Mouse (Mus musculus) midbrain, embryonic 12.5 days (tissue): ENCODE results near the gene Snapc5. TPM values are rescaled to one million over a fixed set of nuclear protein-coding genes. Genes with fewer than 3 reads are reported as not detected.
A peak's percentile ranks its signal among the peaks of the same experiment; 100 is the strongest.
"Not testable (repeated sequence)": the region's sequence is repeated elsewhere in the genome, so short reads cannot be mapped to it uniquely, and the experiment has no call there.

Experiments used
- ATAC-seq: fragments of 200-750 bp; cut with Nextera tagmentation; 2 replicates; pipeline ENCODE4 v1.8.0; 2017; ENCODE audit warnings: low read depth, moderate TSS enrichment, moderate library complexity; ENCODE audit not compliant: low FRiP score
- H3K27ac ChIP-seq: fragments of 300-500 bp; sonication (generic); replicated peaks from 2 replicates; pipeline ENCODE4 v1.5.1; 2016; ENCODE audit warnings: mild to moderate bottlenecking
- H3K27me3 ChIP-seq: fragments of 300-500 bp; sonication (generic); 2 replicates; pipeline ENCODE4 v1.6.1; 2016; ENCODE audit warnings: mild to moderate bottlenecking
- H3K36me3 ChIP-seq: fragments of 300-500 bp; sonication (generic); 2 replicates; pipeline ENCODE4 v1.6.1; 2016
- H3K4me1 ChIP-seq: fragments of 300-500 bp; sonication (generic); 2 replicates; pipeline ENCODE4 v1.6.1; 2016
- H3K4me2 ChIP-seq: fragments of 300-500 bp; sonication (generic); replicated peaks from 2 replicates; pipeline ENCODE4 v1.6.1; 2016; ENCODE audit warnings: mild to moderate bottlenecking, moderate library complexity
- H3K4me3 ChIP-seq: fragments of 300-500 bp; sonication (generic); 2 replicates; pipeline ENCODE4 v1.5.1; 2016; ENCODE audit warnings: mild to moderate bottlenecking
- H3K9ac ChIP-seq: fragments of 300-500 bp; sonication (generic); replicated peaks from 2 replicates; pipeline ENCODE4 v1.6.1; 2016; ENCODE audit warnings: mild to moderate bottlenecking, moderate library complexity
- H3K9me3 ChIP-seq: fragments of 300-500 bp; sonication (generic); 2 replicates; pipeline ENCODE4 v1.6.1; 2016; ENCODE audit warnings: mild to moderate bottlenecking
- WGBS: fragments of 180-500 bp; shearing (Covaris S2); methylation state at CpG from one replicate; pipeline ENCODE4 v1.1.7; 2016; 5-methylcytosine and 5-hydroxymethylcytosine counted together
- polyA plus RNA-seq: library from polyadenylated mRNA; unstranded; fragments of >200 nt; fragmentation: Nextera tagmentation; extraction: Ambion mirVana; gene quantifications from 2 replicates; pipeline ENCODE4 v1.2.1, GENCODE M21; 2016

The Snapc5 gene
- polyA plus RNA-seq: 34.5 and 35.4 TPM in 2 replicates

DNA sequence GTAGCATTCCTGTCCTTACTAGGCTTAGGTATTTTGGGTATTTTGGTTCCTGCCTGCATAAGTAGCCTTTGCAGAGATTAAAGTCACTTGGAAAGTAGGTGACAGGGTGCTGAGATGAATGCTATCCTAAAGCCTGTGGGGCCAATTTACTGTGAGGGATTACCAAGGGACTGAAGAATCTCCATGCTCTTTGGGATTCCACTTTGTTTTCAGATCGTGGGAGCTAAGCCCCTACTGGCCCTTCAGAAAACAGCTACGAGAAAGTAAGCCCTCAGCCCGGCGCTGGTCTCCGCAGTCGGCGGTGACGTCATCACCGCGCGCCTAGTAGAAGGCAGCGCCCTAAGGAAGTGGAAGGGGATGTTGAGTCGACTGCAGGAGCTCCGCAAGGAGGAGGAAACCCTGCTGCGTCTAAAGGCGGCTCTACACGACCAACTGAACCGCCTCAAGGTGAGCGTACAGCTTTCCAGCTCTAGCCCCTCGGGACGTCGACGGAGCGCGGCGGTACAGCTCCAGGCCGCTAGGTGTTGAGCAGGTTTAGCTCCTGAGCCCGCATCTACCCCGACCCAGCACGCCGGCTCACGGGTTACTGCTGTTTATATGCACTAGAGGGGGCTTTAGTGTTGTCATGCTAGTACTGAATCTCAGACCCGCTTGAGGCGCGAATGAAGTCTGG is at the start of gene Snapc5:
Gene Snapc5, plus strand, starts transcription at position 301 of the 673 bp plus-strand sequence.
- peak; percentile 97 for ATAC-seq
- Histone ChIP-seq H3K9ac (peak within 1 kb of the TSS; percentile 71), H3K27me3 (no peaks in the 10 kb centered on the region), H3K27ac (peak within 1 kb of the TSS; percentile 73), H3K4me2 (peak within 1 kb of the TSS; percentile 65), H3K9me3 (no peaks in the 10 kb centered on the region), H3K4me3 (peak within 1 kb of the TSS; percentile 73), H3K36me3 (peaks cover 73% of the 10 kb centered on the region), H3K4me1 (peaks cover 10% of the 10 kb centered on the region)
- WGBS: under 1% methylated on average over 35 of the region's 35 CpGs

DNA sequence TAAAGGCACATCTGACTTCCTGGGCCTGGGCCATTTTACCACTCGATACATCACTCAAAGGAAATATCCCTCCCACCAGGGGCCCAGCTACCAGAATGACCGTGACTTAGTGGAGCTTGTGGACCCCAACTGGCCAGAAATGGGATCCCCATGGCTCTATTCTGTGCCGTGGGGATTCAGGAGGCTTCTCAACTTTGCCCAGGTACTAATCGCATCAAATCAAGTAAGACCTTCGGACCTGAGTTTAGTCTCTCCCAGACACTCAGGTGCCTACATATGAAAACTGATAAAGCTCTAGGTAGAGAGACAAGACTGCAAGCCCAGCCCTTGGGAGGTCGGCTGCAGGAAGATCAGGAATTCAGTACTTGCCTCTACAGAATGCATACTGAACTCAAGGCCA is 47.5 kb upstream of the Snapc5 start:
- Histone ChIP-seq H3K4me3 (no peak overlapping the region), H3K27me3 (no peaks in the 10 kb centered on the region), H3K4me1 (no peaks in the 10 kb centered on the region), H3K4me2 (no peak overlapping the region), H3K27ac (no peak overlapping the region), H3K9me3 (no peaks in the 10 kb centered on the region), H3K36me3 (peaks cover 6% of the 10 kb centered on the region; the same call in 1 of the 2 replicates), H3K9ac (no peak overlapping the region)
- WGBS: 80% methylated on average over 6 of the region's 6 CpGs
- no peak for ATAC-seq

DNA sequence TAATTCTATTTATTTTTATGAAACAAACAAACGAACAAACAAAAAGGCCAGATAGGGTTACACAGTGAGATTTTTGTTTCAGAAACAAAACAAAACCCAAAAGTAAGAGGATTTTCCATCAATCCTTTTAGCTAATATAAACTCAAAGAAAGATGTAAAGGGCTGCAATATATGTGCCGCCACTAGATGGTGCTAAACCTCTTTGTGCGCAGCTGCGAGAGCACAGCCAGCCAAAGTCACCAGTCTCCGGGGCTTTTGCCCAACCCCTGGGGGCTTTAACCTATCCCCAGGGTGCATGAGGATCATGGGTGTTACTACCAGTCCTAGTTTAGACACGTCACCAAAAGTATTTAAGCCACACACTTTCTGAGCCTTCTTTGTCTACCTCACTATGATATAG is 40.2 kb upstream of the Snapc5 start:
- not testable (repeated sequence) for H3K27ac ChIP-seq, H3K4me3 ChIP-seq, H3K9ac ChIP-seq, ATAC-seq, H3K9me3 ChIP-seq, H3K27me3 ChIP-seq, H3K4me2 ChIP-seq, H3K4me1 ChIP-seq
- WGBS: 8% methylated on average over 6 of the region's 6 CpGs
- H3K36me3 ChIP-seq: peaks cover 24% of the 10 kb centered on the region

DNA sequence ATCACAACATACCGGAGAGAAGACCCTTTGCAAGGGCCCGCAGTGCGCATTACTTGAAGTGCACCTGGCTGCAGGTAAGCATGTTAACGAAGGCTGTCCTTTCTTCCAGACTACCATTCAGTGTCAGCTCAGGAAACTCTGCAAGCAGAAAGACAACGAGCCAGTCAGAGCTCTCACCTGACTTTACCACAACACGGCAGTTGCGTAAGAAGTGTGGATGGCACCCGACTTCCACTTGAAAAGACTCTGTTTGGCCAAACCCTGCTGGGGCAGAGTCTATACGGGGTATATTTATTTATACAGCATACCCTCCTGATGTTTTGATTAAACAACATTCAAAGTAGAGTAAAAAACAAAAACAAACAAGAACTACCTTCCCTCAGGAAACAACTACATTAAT is 39.2 kb upstream of the Snapc5 start:
- Histone ChIP-seq H3K36me3 (peaks cover 30% of the 10 kb centered on the region), H3K27me3 (no peaks in the 10 kb centered on the region), H3K4me3 (no peak overlapping the region), H3K4me1 (no peaks in the 10 kb centered on the region), H3K9me3 (no peaks in the 10 kb centered on the region), H3K9ac (no peak overlapping the region), H3K27ac (no peak overlapping the region), H3K4me2 (no peak overlapping the region)
- no peak for ATAC-seq
- WGBS: 92% methylated on average over 9 of the region's 9 CpGs

DNA sequence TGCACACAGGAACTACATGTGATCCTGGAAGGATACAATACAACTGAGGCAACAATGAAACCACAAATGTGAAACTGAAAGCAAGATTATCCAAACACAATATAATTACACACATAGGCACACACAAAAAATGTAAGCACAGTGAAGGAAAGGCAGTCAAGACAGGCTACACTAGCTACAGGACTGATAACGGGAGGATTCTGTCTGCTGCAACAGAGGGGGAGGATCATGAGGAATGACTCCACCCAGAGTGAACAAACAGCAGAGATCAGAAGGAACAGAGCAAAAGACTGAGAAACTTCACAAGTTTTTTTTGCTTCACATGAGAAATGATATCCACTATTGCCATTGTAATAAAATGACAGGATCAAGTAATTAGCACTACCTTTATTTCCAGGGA is 22.4 kb upstream of the Snapc5 start:
- Histone ChIP-seq H3K4me1 (no peaks in the 10 kb centered on the region), H3K27ac (no peak overlapping the region), H3K4me2 (no peak overlapping the region), H3K9me3 (no peaks in the 10 kb centered on the region), H3K36me3 (peaks cover 54% of the 10 kb centered on the region), H3K9ac (no peak overlapping the region), H3K4me3 (no peak overlapping the region), H3K27me3 (no peaks in the 10 kb centered on the region)
- WGBS: 100% methylated on average over 1 of the region's 1 CpGs
- ATAC-seq: no peak

DNA sequence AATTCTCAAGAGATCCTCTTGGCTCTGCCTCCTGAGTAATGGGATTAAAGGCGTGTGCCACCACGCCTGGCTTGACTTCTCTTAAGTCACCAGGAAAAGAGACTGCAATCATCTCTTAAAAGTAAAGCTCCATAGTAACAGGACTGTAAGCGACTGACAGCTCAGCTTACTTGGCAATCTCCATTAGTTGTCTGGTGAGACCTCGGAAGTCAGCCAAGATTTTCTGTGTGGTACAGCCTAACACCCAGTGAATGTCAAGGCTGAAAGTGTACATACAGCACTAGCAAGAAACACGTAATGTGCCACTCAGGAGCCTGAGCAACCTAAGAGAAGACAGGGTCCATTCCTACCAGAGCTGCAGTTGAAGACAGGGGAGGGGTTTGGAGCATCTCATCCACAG is 18.6 kb upstream of the Snapc5 start:
- Histone ChIP-seq H3K4me2 (no peak overlapping the region), H3K9ac (no peak overlapping the region), H3K27me3 (no peaks in the 10 kb centered on the region), H3K9me3 (no peaks in the 10 kb centered on the region), H3K36me3 (peaks cover 45% of the 10 kb centered on the region), H3K4me1 (no peaks in the 10 kb centered on the region), H3K27ac (no peak overlapping the region), H3K4me3 (no peak overlapping the region)
- no peak for ATAC-seq
- WGBS: 90% methylated on average over 5 of the region's 5 CpGs

DNA sequence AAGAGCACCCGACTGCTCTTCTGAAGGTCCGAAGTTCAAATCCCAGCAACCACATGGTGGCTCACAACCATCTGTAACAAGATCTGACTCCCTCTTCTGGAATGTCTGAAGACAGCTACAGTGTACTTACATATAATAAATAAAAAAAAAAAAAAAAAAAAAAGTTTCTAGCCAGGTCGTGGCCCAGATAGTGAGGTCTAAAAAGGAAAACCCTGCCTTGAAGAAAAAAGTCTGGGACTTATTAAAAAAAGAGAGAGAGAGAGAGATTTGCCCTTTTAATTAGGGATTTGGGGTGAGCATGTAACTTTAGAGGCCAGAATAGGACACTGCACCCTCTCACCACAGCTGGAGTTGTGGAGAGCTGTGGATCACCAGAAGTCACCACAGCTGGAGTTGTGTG is 9.1 kb upstream of the Snapc5 start:
- H3K9me3 ChIP-seq, H3K9ac ChIP-seq, H3K27ac ChIP-seq, H3K4me2 ChIP-seq, H3K36me3 ChIP-seq, H3K4me3 ChIP-seq, ATAC-seq, H3K27me3 ChIP-seq: not testable (repeated sequence)
- peaks cover 10% of the 10 kb centered on the region for H3K4me1 ChIP-seq
- 95% methylated on average over 3 of the region's 3 CpGs for WGBS

DNA sequence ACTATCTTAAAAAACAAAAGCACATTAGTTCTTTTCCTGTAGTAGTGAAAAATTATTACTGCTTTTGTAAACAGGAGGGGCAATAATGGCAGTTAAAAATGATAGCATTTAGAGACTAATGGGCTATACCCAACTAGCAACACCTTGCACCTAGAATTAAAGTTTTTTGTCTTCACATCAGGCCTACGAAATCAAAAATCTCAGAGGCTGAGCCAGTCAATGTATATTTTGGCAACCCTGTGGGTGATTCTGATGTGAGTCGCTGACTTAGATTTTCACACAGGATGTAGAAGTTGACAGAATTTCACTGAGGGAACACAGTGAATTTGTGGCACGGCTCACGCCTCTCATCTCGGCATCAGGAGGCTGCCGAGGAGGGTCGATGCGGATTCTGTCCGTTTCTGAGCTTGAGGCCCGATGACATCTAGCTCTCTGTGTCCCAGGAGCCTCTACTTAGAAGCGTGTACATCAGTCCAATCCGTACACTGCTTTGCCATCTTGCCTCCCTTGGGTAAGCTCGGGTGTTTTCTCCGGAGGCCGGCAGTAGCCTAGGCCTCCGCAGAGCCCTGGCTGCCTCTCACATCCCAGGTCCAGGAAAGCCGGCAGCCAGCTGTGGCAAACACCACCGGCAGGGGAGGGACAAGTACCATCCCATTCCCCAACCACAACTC is 6.8 kb upstream of the Snapc5 start:
- Histone ChIP-seq H3K4me2 (peak overlapping the region; percentile 86), H3K36me3 (peaks cover 26% of the 10 kb centered on the region), H3K9ac (peak overlapping the region; percentile 83), H3K27ac (peak overlapping the region; percentile 88), H3K4me1 (peaks cover 10% of the 10 kb centered on the region), H3K27me3 (no peaks in the 10 kb centered on the region), H3K4me3 (peak overlapping the region; percentile 95), H3K9me3 (no peaks in the 10 kb centered on the region)
- 3% methylated on average over 18 of the region's 18 CpGs for WGBS
- ATAC-seq: peak; percentile 65

DNA sequence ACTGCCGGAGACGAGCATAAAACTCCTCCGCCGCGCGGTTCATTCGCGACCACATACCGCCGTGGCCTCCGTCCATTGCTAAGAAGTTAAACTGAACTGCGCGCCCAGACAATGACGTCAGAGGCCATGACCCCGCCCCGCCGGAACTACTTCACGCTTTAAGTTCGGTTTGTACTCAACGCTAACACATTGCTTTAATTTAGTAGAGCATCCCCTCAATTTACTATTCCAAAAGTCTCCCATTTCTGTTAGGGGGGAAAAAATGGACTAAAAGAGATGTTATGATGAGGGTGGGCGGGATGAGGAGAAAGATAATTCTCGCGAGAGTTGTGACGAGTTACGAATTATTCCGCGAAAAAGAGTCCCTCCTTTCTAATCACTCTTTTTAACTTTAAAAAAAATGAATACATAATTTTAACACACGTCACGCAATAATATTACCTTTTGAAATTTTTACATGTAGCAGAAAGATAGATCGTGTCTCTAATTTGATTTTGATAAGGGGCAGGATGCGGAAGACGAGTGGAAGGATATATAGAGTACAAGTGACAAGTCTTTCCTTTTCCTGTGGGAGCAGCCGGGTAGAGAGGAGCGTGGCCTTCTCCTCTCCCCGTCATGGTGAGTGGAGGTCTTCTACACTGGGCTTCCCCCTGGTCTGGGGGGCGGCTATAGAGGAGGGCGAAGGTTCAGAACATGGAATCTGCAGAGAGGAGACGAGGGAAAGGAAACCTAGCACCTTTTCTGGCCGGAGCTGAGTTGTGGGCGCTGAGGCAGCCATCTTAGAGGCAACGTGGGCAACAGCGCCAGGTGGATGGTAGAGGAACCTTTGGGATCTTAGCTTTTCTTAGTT is 6.0 kb upstream of the Snapc5 start, which contains the start of the genes Zwilch and Rpl4:
Gene Zwilch, minus strand, starts transcription at position 289 of the 850 bp plus-strand sequence.
Gene Rpl4, plus strand, starts transcription at position 560 of the 850 bp plus-strand sequence.
- Histone ChIP-seq H3K27me3 (no peaks in the 10 kb centered on the region), H3K9ac (peak within 1 kb of the TSS; percentile 83), H3K9me3 (no peaks in the 10 kb centered on the region), H3K4me3 (peak within 1 kb of the TSS; percentile 95), H3K27ac (peak within 1 kb of the TSS; percentile 88), H3K4me1 (peaks cover 10% of the 10 kb centered on the region), H3K36me3 (peaks cover 33% of the 10 kb centered on the region), H3K4me2 (peak within 1 kb of the TSS; percentile 86)
- peak; percentile 68 for ATAC-seq
- under 1% methylated on average over 40 of the region's 42 CpGs for WGBS

DNA sequence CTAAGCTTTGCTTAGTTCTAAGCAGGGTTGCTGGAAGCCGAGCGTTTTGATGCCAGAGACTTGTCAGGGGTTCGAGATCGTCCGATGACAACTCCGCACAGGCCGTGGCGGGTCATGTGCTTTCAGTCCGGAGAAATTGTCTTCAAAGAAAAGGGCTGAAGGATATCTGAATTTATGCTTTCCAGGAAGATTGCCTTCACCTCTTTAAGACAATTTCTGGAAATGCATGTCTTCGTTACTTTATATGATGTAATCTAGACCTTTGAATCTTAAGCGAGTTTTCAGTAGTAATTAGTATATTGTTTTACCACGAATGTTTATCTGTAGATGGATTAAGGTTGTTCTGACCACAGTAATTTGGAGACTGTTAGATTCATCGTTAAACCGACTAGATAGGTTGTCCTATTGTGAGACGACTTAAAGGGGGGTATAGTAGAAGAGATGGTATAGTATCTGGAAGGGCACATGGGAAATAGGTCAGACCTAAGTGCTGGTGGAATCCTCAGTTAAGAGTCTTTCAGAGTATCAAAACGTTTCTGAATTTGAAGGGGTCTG is 5.3 kb upstream of the Snapc5 start:
- H3K4me2 ChIP-seq: peak overlapping the region; percentile 86
- H3K27ac ChIP-seq: peak overlapping the region; percentile 63
- peak overlapping the region; percentile 83 for H3K9ac ChIP-seq
- under 1% methylated on average over 16 of the region's 16 CpGs for WGBS
- peaks cover 37% of the 10 kb centered on the region for H3K36me3 ChIP-seq
- no peaks in the 10 kb centered on the region for H3K27me3 ChIP-seq
- H3K4me1 ChIP-seq: peaks cover 10% of the 10 kb centered on the region
- ATAC-seq: no peak
- peak overlapping the region; percentile 95 for H3K4me3 ChIP-seq
- no peaks in the 10 kb centered on the region for H3K9me3 ChIP-seq

DNA sequence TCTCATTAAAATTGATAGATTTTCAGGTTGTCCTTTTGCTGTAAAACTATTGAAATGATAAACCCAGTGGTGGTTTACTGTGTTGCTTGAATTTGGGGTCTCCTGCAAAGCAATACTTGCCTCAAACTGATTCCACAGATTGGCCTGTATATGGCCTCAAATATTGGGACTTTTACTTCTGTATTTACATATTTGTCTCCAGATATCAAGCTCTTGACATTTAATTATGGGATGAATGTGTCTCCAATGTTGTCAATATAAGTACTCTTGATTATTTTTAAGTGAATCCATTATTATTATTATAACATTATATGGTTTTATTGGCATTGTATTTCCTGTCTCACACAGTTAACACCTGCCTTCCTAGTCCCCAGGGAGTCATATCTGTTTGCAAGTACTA is 4.7 kb upstream of the Snapc5 start:
- ATAC-seq: no peak

More for the DNA sequence above, 4.7 kb upstream of the Snapc5 start:
- Histone ChIP-seq H3K4me2 (peak overlapping the region; percentile 86), H3K4me3 (peak overlapping the region; percentile 95), H3K9ac (peak overlapping the region; percentile 83), H3K36me3 (peaks cover 37% of the 10 kb centered on the region), H3K9me3 (no peaks in the 10 kb centered on the region), H3K27me3 (no peaks in the 10 kb centered on the region), H3K27ac (no peak overlapping the region), H3K4me1 (peaks cover 10% of the 10 kb centered on the region)
